Mouse (Mus musculus) MEL (cell line): ENCODE data around the gene Psmb5. TPM values are rescaled to one million over a fixed set of nuclear protein-coding genes. Genes with fewer than 3 reads are reported as not detected.

ENCODE experiments used
- DNase-seq: peaks from one replicate; pipeline ENCODE4 v3.0.0; 2011; ENCODE audit warnings: low read depth, low spot score
- H3K27ac ChIP-seq: 2 replicates; pipeline ENCODE4 v1.5.1; 2012; ENCODE audit warnings: low read depth, mild to moderate bottlenecking, control low read depth, low read length, moderate library complexity; ENCODE audit not compliant: control insufficient read depth
- H3K27me3 ChIP-seq, 2 experiments: fragments of 150-350 bp in 1 of 2; sonication (generic) in 1 of 2; 2 replicates each; pipeline ENCODE4 v1.6.1; 2012; ENCODE audit warnings: low read length in 2 of 2, mild to moderate bottlenecking in 2 of 2, improper control_type of control experiment in 1 of 2, moderate library complexity in 1 of 2; ENCODE audit not compliant: insufficient read depth in 2 of 2, control insufficient read depth in 1 of 2
- H3K36me3 ChIP-seq, 2 experiments: 2 replicates each; pipeline ENCODE4 v1.6.1; 2012 to 2014; ENCODE audit warnings: low read length in 2 of 2, improper control_type of control experiment in 1 of 2, inconsistent platforms in 1 of 2, mild to moderate bottlenecking in 1 of 2; ENCODE audit not compliant: insufficient read depth in 2 of 2, control insufficient read depth in 1 of 2
- H3K4me1 ChIP-seq, 2 experiments: fragments of 150-350 bp in 1 of 2; sonication (generic) in 1 of 2; 2 replicates each; pipeline ENCODE4 v1.6.1; 2012; ENCODE audit warnings: low read length in 2 of 2, improper control_type of control experiment in 1 of 2, mild to moderate bottlenecking in 1 of 2; ENCODE audit not compliant: insufficient read depth in 2 of 2, control insufficient read depth in 1 of 2
- H3K4me3 ChIP-seq, 2 experiments: fragments of 150-350 bp in 1 of 2; sonication (generic) in 1 of 2; 2 replicates each; pipeline ENCODE4 v1.5.1; 2012; ENCODE audit warnings: low read depth in 2 of 2, low read length in 2 of 2, mild to moderate bottlenecking in 2 of 2, moderate library complexity in 2 of 2, control low read depth in 1 of 2, improper control_type of control experiment in 1 of 2; ENCODE audit not compliant: control insufficient read depth in 1 of 2, insufficient read depth in 1 of 2
- H3K79me2 ChIP-seq: 2 replicates; pipeline ENCODE4 v1.6.1; 2012; ENCODE audit warnings: mild to moderate bottlenecking, low read length, moderate library complexity; ENCODE audit not compliant: control insufficient read depth, poor library complexity, insufficient read depth
- H3K9ac ChIP-seq: 2 replicates; pipeline ENCODE4 v1.6.1; 2012; ENCODE audit warnings: low read depth, mild to moderate bottlenecking, control low read depth, low read length, moderate library complexity; ENCODE audit not compliant: control insufficient read depth, poor library complexity, severe bottlenecking
- H3K9me3 ChIP-seq: fragments of 150-350 bp; sonication (generic); replicated peaks from 2 replicates; pipeline ENCODE4 v1.6.1; 2012; ENCODE audit warnings: mild to moderate bottlenecking, low read length, improper control_type of control experiment, moderate library complexity; ENCODE audit not compliant: insufficient read depth
- BHLHE40 ChIP-seq: IDR thresholded peaks from 2 replicates; pipeline ENCODE4 v1.6.1; 2012; ENCODE audit warnings: low read depth, mild to moderate bottlenecking, inconsistent platforms, low read length, improper control_type of control experiment, borderline replicate concordance
- CHD1 ChIP-seq: IDR thresholded peaks from 2 replicates; pipeline ENCODE4 v1.6.1; 2012; ENCODE audit warnings: low read depth, mild to moderate bottlenecking, inconsistent platforms, low read length, improper control_type of control experiment
- CHD2 ChIP-seq: IDR thresholded peaks from 2 replicates; pipeline ENCODE4 v1.6.1; 2011; ENCODE audit warnings: low read length, improper control_type of control experiment
- CTCF ChIP-seq, 3 experiments: IDR thresholded peaks in 2 of 3; conservative IDR thresholded peaks in 1 of 3; 2 replicates each; pipeline ENCODE4 v1.5.1; 2011 to 2012; ENCODE audit warnings: low read length in 3 of 3, low read depth in 2 of 3, mild to moderate bottlenecking in 2 of 3, improper control_type of control experiment in 1 of 3, inconsistent platforms in 1 of 3, mixed read lengths in 1 of 3, moderate library complexity in 1 of 3; ENCODE audit not compliant: control insufficient read depth in 1 of 3, insufficient read depth in 1 of 3, poor library complexity in 1 of 3, severe bottlenecking in 1 of 3
- E2F4 ChIP-seq: IDR thresholded peaks from 2 replicates; pipeline ENCODE4 v1.6.1; 2011; ENCODE audit warnings: low read depth, low read length, improper control_type of control experiment, borderline replicate concordance
- ELF1 ChIP-seq: IDR thresholded peaks from 2 replicates; pipeline ENCODE4 v1.6.1; 2014; ENCODE audit warnings: low read depth, mild to moderate bottlenecking, inconsistent platforms, low read length, improper control_type of control experiment, moderate library complexity
- EP300 ChIP-seq, 2 experiments: IDR thresholded peaks; 2 replicates each; pipeline ENCODE4 v1.6.1; 2011; ENCODE audit warnings: improper control_type of control experiment in 2 of 2, low read length in 2 of 2, low read depth in 1 of 2, mild to moderate bottlenecking in 1 of 2
- ETS1 ChIP-seq: IDR thresholded peaks from 2 replicates; pipeline ENCODE4 v1.6.1; 2012; ENCODE audit warnings: low read depth, mild to moderate bottlenecking, inconsistent platforms, low read length, improper control_type of control experiment, moderate library complexity
- GABPA ChIP-seq: IDR thresholded peaks from 2 replicates; pipeline ENCODE4 v1.6.1; 2012; ENCODE audit warnings: low read depth, mild to moderate bottlenecking, inconsistent platforms, low read length, improper control_type of control experiment, moderate library complexity
- GATA1 ChIP-seq: IDR thresholded peaks from 2 replicates; pipeline ENCODE4 v1.6.1; 2011; ENCODE audit warnings: low read depth, low read length, improper control_type of control experiment
- HCFC1 ChIP-seq: IDR thresholded peaks from 2 replicates; pipeline ENCODE4 v1.6.1; 2012; ENCODE audit warnings: low read depth, mild to moderate bottlenecking, inconsistent platforms, low read length, improper control_type of control experiment, moderate library complexity
- JUND ChIP-seq: IDR thresholded peaks from 2 replicates; pipeline ENCODE4 v1.6.1; 2011; ENCODE audit warnings: low read depth, mild to moderate bottlenecking, improper control_type of control experiment, low read length
- KAT2A ChIP-seq: conservative IDR thresholded peaks from 2 replicates; pipeline ENCODE4 v1.6.1; 2012; ENCODE audit warnings: low read depth, low read length, improper control_type of control experiment, inconsistent platforms
- MAFK ChIP-seq: IDR thresholded peaks from 2 replicates; pipeline ENCODE4 v1.6.1; 2011; ENCODE audit warnings: low read depth, mild to moderate bottlenecking, low read length, improper control_type of control experiment, borderline replicate concordance
- MAX ChIP-seq: IDR thresholded peaks from 2 replicates; pipeline ENCODE4 v1.6.1; 2011; ENCODE audit warnings: low read length, improper control_type of control experiment
- MAZ ChIP-seq: IDR thresholded peaks from 2 replicates; pipeline ENCODE4 v1.6.1; 2012; ENCODE audit warnings: low read depth, mild to moderate bottlenecking, inconsistent platforms, low read length, improper control_type of control experiment
- MEF2A ChIP-seq: IDR thresholded peaks from 2 replicates; pipeline ENCODE4 v1.6.1; 2014; ENCODE audit warnings: low read depth, mild to moderate bottlenecking, inconsistent platforms, low read length, improper control_type of control experiment; ENCODE audit not compliant: poor library complexity, insufficient replicate concordance, severe bottlenecking; ENCODE audit errors: extremely low read depth
- MXI1 ChIP-seq: IDR thresholded peaks from 2 replicates; pipeline ENCODE4 v1.6.1; 2011; ENCODE audit warnings: mild to moderate bottlenecking, low read depth, low read length, improper control_type of control experiment
- MYB ChIP-seq: IDR thresholded peaks from 2 replicates; pipeline ENCODE4 v1.6.1; 2011; ENCODE audit warnings: mild to moderate bottlenecking, low read depth, low read length, improper control_type of control experiment
- MYC ChIP-seq: IDR thresholded peaks from 2 replicates; pipeline ENCODE4 v1.6.1; 2011; ENCODE audit warnings: low read depth, mild to moderate bottlenecking, low read length, improper control_type of control experiment, moderate library complexity
- NELFE ChIP-seq: IDR thresholded peaks from 2 replicates; pipeline ENCODE4 v1.6.1; 2011; ENCODE audit warnings: low read depth, low read length, improper control_type of control experiment
- NRF1 ChIP-seq: IDR thresholded peaks from 2 replicates; pipeline ENCODE4 v1.6.1; 2014; ENCODE audit warnings: low read depth, mild to moderate bottlenecking, inconsistent platforms, low read length, improper control_type of control experiment, moderate library complexity; ENCODE audit not compliant: poor library complexity, insufficient read depth, severe bottlenecking
- POLR2A ChIP-seq, 2 experiments: IDR thresholded peaks; 2 replicates each; pipeline ENCODE4 v1.6.1; 2011 to 2012; ENCODE audit warnings: low read length in 2 of 2, mild to moderate bottlenecking in 2 of 2, control low read depth in 1 of 2, improper control_type of control experiment in 1 of 2, low read depth in 1 of 2, moderate library complexity in 1 of 2; ENCODE audit not compliant: control insufficient read depth in 1 of 2, insufficient read depth in 1 of 2, poor library complexity in 1 of 2
- POLR2AphosphoS2 ChIP-seq: IDR thresholded peaks from 2 replicates; pipeline ENCODE4 v1.6.1; 2011; ENCODE audit warnings: low read length, improper control_type of control experiment
- RAD21 ChIP-seq: IDR thresholded peaks from 2 replicates; pipeline ENCODE4 v1.6.1; 2011; ENCODE audit warnings: mild to moderate bottlenecking, low read depth, low read length, improper control_type of control experiment
- RCOR1 ChIP-seq: IDR thresholded peaks from 2 replicates; pipeline ENCODE4 v1.6.1; 2012; ENCODE audit warnings: low read depth, mild to moderate bottlenecking, inconsistent platforms, low read length, improper control_type of control experiment
- SIN3A ChIP-seq: IDR thresholded peaks from 2 replicates; pipeline ENCODE4 v1.6.1; 2012; ENCODE audit warnings: low read length, improper control_type of control experiment, inconsistent platforms
- TAL1 ChIP-seq: IDR thresholded peaks from 2 replicates; pipeline ENCODE4 v1.6.1; 2012; ENCODE audit warnings: mild to moderate bottlenecking, inconsistent platforms, low read length, moderate library complexity, mixed read lengths
- TBP ChIP-seq: IDR thresholded peaks from 2 replicates; pipeline ENCODE4 v1.8.0; 2011; ENCODE audit warnings: low read depth, low read length, improper control_type of control experiment
- TCF12 ChIP-seq: IDR thresholded peaks from 2 replicates; pipeline ENCODE4 v1.6.1; 2014; ENCODE audit warnings: low read depth, mild to moderate bottlenecking, inconsistent platforms, low read length, improper control_type of control experiment, moderate library complexity
- UBTF ChIP-seq: IDR thresholded peaks from 2 replicates; pipeline ENCODE4 v1.6.1; 2012; ENCODE audit warnings: low read depth, mild to moderate bottlenecking, inconsistent platforms, low read length, improper control_type of control experiment, moderate library complexity, borderline replicate concordance; ENCODE audit not compliant: insufficient read depth
- USF1 ChIP-seq: IDR thresholded peaks from 2 replicates; pipeline ENCODE4 v1.6.1; 2014; ENCODE audit warnings: low read depth, mild to moderate bottlenecking, inconsistent platforms, low read length, improper control_type of control experiment, moderate library complexity
- USF2 ChIP-seq, 2 experiments: IDR thresholded peaks; 2 replicates each; pipeline ENCODE4 v1.6.1; 2011 to 2012; ENCODE audit warnings: improper control_type of control experiment in 2 of 2, low read length in 2 of 2, borderline replicate concordance in 1 of 2, inconsistent platforms in 1 of 2, low read depth in 1 of 2, mild to moderate bottlenecking in 1 of 2; ENCODE audit not compliant: insufficient read depth in 1 of 2
- ZC3H11A ChIP-seq: IDR thresholded peaks from 2 replicates; pipeline ENCODE4 v1.6.1; 2012; ENCODE audit warnings: low read depth, mild to moderate bottlenecking, inconsistent platforms, low read length, improper control_type of control experiment
- ZKSCAN1 ChIP-seq: IDR thresholded peaks from 2 replicates; pipeline ENCODE4 v1.6.1; 2012; ENCODE audit warnings: low read depth, mild to moderate bottlenecking, inconsistent platforms, low read length, improper control_type of control experiment, moderate library complexity
- ZNF384 ChIP-seq: IDR thresholded peaks from 2 replicates; pipeline ENCODE4 v1.6.1; 2012; ENCODE audit warnings: low read depth, mild to moderate bottlenecking, inconsistent platforms, low read length, improper control_type of control experiment
- polyA plus RNA-seq, 2 experiments: library from polyadenylated mRNA; stranded (reverse) in 1 of 2; unstranded in 1 of 2; fragments of >175 nt in 1 of 2; fragments of >200 nt in 1 of 2; gene quantifications; 2 replicates each; pipeline versions ENCODE4 v1.2.1 to v1.2.4; 2012; ENCODE audit warnings: low replicate concordance in 2 of 2, low read depth in 1 of 2; ENCODE audit not compliant: insufficient read length in 2 of 2, insufficient read depth in 1 of 2, missing spikeins in 1 of 2
- total RNA-seq: library from RNA; depleted of rRNA; stranded (reverse); fragments of 300-350 nt; gene quantifications from 2 replicates; pipeline ENCODE4 v1.2.3, GENCODE M21; 2012

Gene Psmb5
- total and polyA plus RNA-seq, 3 experiments: 305 to 546 (median 318) TPM

- peak; percentile 98 for DNase-seq
- Histone ChIP-seq H3K9ac (peak overlapping the region; percentile 93), H3K4me1 (peaks cover 7 to 25% of the 10 kb centered on the region in 2 experiments), H3K9me3 (no peaks in the 10 kb centered on the region), H3K27me3 (no peaks in the 10 kb centered on the region), H3K4me3 (peak overlapping the region; percentile 62 to 83), H3K36me3 (peaks cover 0 to 27% of the 10 kb centered on the region in 2 experiments; a peak in 2 of 4 replicates), H3K79me2 (peaks cover 3% of the 10 kb centered on the region; the same call in 1 of the 2 replicates), H3K27ac (peak overlapping the region; percentile 90)
- peak; percentile 66 for TF ChIP-seq TAL1
- TF ChIP-seq NRF1: peak; percentile 68
- TF ChIP-seq NELFE: peak; percentile 93
- no peak for TF ChIP-seq MYB
- no peak for TF ChIP-seq ZNF384
- TF ChIP-seq UBTF: no peak
- no peak for TF ChIP-seq RAD21
- no peak; the same call in 1 of the 2 replicates for TF ChIP-seq KAT2A
- peak; percentile 81 to 82 for TF ChIP-seq POLR2A (IDR thresholded peaks at IDR 0.05; ENCODE audit: control insufficient read depth in 1 of 2, insufficient read depth in 1 of 2, low read depth in 1 of 2, low read length in 2 of 2, poor library complexity in 1 of 2)
- peak in 1 of 2 experiments; percentile 55; a peak in 2 of 4 replicates for TF ChIP-seq EP300 (IDR thresholded peaks at IDR 0.05; ENCODE audit: low read depth in 1 of 2, low read length in 2 of 2)
- TF ChIP-seq MEF2A: no peak
- TF ChIP-seq SIN3A: peak; percentile 28; the same call in 1 of the 2 replicates
- no peak; the same call in 1 of the 2 replicates for TF ChIP-seq MAX
- TF ChIP-seq E2F4: no peak
- no peak for TF ChIP-seq MAFK
- TF ChIP-seq RCOR1: no peak
- TF ChIP-seq JUND: no peak
- peak; percentile 57; the same call in 1 of the 2 replicates for TF ChIP-seq TCF12
- TF ChIP-seq POLR2AphosphoS2: peak; percentile 82
- TF ChIP-seq CHD1: no peak
- peak; percentile 74 for TF ChIP-seq HCFC1
- peak in 1 of 3 experiments; percentile 16; a peak in 1 of 6 replicates for TF ChIP-seq CTCF (IDR thresholded peaks at IDR 0.05 in 2 of 3, conservative IDR thresholded peaks at IDR 0.05 in 1 of 3; ENCODE audit: control insufficient read depth in 1 of 3, insufficient read depth in 1 of 3, low read depth in 2 of 3, low read length in 3 of 3, poor library complexity in 1 of 3, severe bottlenecking in 1 of 3)
- TF ChIP-seq MAZ: peak; percentile 56; the same call in 1 of the 2 replicates
- peak; percentile 73 for TF ChIP-seq TBP
- no peak for TF ChIP-seq ZC3H11A
- 0 out of 2 replicates have a peak, but pooled peaks have one; percentile 46 for TF ChIP-seq BHLHE40
- peak; percentile 40; the same call in 1 of the 2 replicates for TF ChIP-seq ETS1
- no peak for TF ChIP-seq USF1
- TF ChIP-seq ELF1: no peak; the same call in 1 of the 2 replicates
- TF ChIP-seq MYC: no peak; the same call in 1 of the 2 replicates
- TF ChIP-seq GABPA: no peak
- no peak for TF ChIP-seq USF2 (IDR thresholded peaks at IDR 0.05; ENCODE audit: borderline replicate concordance in 1 of 2, insufficient read depth in 1 of 2, low read depth in 1 of 2, low read length in 2 of 2)
- peak; percentile 74 for TF ChIP-seq CHD2
- TF ChIP-seq GATA1: peak; percentile 60
- no peak for TF ChIP-seq ZKSCAN1
- TF ChIP-seq MXI1: peak; percentile 82
Measured at GRCm38 (mm10) chr14:54603038-54603654, 14.7 kb downstream of the Psmb5 start.
